Mouse (Mus musculus): ENCODE results near the gene Clhc1.

GRCm38 (mm10) chr11:29572656-29573055, 24.9 kb downstream of the Clhc1 start:
- no peak for TF ChIP-seq CTCF (IDR thresholded peaks at IDR 0.05; ENCODE audit: control insufficient read depth, insufficient read depth, low read length)
- no peak for TF ChIP-seq POLR2A (IDR thresholded peaks at IDR 0.05; ENCODE audit: borderline replicate concordance, control insufficient read depth, low read depth, low read length)

Measured in bone marrow, adult 2 months (tissue).